Mouse (Mus musculus) heart, embryonic 14.5 days (tissue): ENCODE results near the gene Crhr1. TPM values are rescaled to one million over a fixed set of nuclear protein-coding genes. Genes with fewer than 3 reads are reported as not detected.

ENCODE experiments used
- ATAC-seq: fragments of 200-750 bp; cut with Nextera tagmentation; 2 replicates; pipeline ENCODE4 v1.8.0; 2017; ENCODE audit warnings: low read depth, moderate TSS enrichment; ENCODE audit not compliant: insufficient number of reproducible peaks, insufficient read depth, low FRiP score
- H3K27ac ChIP-seq, 2 experiments: fragments of 200-500 bp in 1 of 2; fragments of 300-500 bp in 1 of 2; sonication (generic) in 1 of 2; replicated peaks in 1 of 2; 2 replicates each; pipeline ENCODE4 v1.5.1; 2012 to 2014; ENCODE audit warnings: low read depth in 2 of 2, low read length in 2 of 2, control low read depth in 1 of 2, mild to moderate bottlenecking in 1 of 2, mixed read lengths in 1 of 2; ENCODE audit not compliant: control insufficient read depth in 1 of 2, insufficient read depth in 1 of 2
- H3K27me3 ChIP-seq: fragments of 300-500 bp; sonication (generic); 2 replicates; pipeline ENCODE4 v1.6.1; 2014; ENCODE audit warnings: mild to moderate bottlenecking, low read length, control low read depth; ENCODE audit not compliant: control insufficient read depth, insufficient read depth
- H3K36me3 ChIP-seq: fragments of 300-500 bp; sonication (generic); 2 replicates; pipeline ENCODE4 v1.6.1; 2014; ENCODE audit warnings: mild to moderate bottlenecking, control low read depth, low read length, mixed read lengths; ENCODE audit not compliant: control insufficient read depth, insufficient read depth
- H3K4me1 ChIP-seq, 2 experiments: fragments of 200-500 bp in 1 of 2; fragments of 300-500 bp in 1 of 2; sonication (generic) in 1 of 2; 2 replicates each; pipeline ENCODE4 v1.6.1; 2012 to 2014; ENCODE audit warnings: low read length in 2 of 2, control low read depth in 1 of 2, mixed read lengths in 1 of 2; ENCODE audit not compliant: control insufficient read depth in 2 of 2, insufficient read depth in 2 of 2
- H3K4me2 ChIP-seq: fragments of 300-500 bp; sonication (generic); 2 replicates; pipeline ENCODE4 v1.6.1; 2014; ENCODE audit warnings: mild to moderate bottlenecking, low read length
- H3K4me3 ChIP-seq, 2 experiments: fragments of 200-500 bp in 1 of 2; fragments of 300-500 bp in 1 of 2; sonication (generic) in 1 of 2; 2 replicates each; pipeline ENCODE4 v1.5.1; 2012 to 2014; ENCODE audit warnings: low read length in 2 of 2, mild to moderate bottlenecking in 2 of 2, control low read depth in 1 of 2, low read depth in 1 of 2, moderate library complexity in 1 of 2; ENCODE audit not compliant: control insufficient read depth in 1 of 2, insufficient read depth in 1 of 2
- H3K9ac ChIP-seq: fragments of 300-500 bp; sonication (generic); 2 replicates; pipeline ENCODE4 v1.6.1; 2014; ENCODE audit warnings: mild to moderate bottlenecking, low read length
- H3K9me3 ChIP-seq: fragments of 300-500 bp; sonication (generic); 2 replicates; pipeline ENCODE4 v1.6.1; 2016; ENCODE audit warnings: low read length, control low read depth; ENCODE audit not compliant: control insufficient read depth
- WGBS: fragments of 180-500 bp; shearing (Covaris S2); extraction: QIAGEN DNeasy Blood & Tissue Kit; methylation state at CpG from one replicate; pipeline ENCODE4 v1.1.7; 2014; 5-methylcytosine and 5-hydroxymethylcytosine counted together
- polyA plus RNA-seq: library from polyadenylated mRNA; unstranded; fragments of >200 nt; fragmentation: Nextera tagmentation; extraction: Ambion mirVana; gene quantifications from 2 replicates; pipeline ENCODE4 v1.2.1, GENCODE M21; 2014

Gene Crhr1
- polyA plus RNA-seq, 1 experiment from 2014 or later = not detected

DNA sequence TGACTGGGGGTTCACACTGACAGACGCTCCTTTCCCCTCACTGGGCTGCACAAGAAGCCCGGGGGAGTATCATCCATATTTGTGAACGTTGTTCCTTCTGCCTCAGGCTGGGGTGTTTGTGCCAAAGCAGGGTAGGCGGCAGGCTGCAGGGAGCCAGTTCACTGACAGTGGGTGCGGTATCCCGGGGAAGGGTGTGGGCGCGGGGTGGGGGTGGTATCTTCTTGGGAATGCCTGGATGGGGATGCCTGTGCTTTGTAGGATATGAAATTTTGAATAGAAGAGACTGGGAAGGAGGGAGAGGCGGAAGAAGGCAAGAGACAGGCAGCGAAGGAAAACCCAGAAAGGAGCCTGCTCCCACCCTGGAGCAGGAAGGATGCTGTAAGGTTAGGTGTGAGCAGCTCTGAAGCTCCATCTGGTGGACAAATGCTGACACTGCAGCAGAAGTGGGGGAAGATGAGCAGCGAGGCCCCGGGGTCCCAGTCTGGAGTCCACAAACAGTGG is 38.7 kb downstream of the Crhr1 start:
- Histone ChIP-seq H3K9ac (no peak overlapping the region), H3K27ac (no peak overlapping the region), H3K9me3 (no peaks in the 10 kb centered on the region), H3K4me2 (no peak overlapping the region), H3K4me3 (no peak overlapping the region), H3K27me3 (peaks cover 16% of the 10 kb centered on the region), H3K4me1 (no peaks in the 10 kb centered on the region), H3K36me3 (no peaks in the 10 kb centered on the region)
- no peak for ATAC-seq
- 39% methylated on average over 12 of the region's 12 CpGs for WGBS

DNA sequence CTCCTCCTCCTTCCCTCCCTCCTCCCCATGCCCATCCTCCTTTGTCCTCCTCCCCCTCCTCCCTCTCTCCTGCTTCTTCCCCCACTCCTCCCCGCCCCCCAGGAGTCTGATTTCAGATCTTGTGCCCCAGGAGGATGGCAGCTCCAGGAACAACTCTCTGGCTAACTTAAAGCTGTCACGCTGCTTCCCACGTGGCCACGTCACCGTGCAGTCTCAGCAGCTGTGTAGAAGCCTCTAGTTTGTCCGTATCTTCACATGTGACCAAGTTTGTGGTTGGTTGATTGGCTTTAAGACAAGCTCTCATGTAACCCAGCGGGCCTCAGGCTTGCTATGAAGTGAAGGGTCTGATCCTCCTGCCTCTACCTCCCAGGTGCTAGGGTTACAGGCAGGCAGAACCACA is 46.2 kb downstream of the Crhr1 start:
- Histone ChIP-seq H3K27me3 (peaks cover 7% of the 10 kb centered on the region; the same call in 1 of the 2 replicates), H3K9me3 (no peaks in the 10 kb centered on the region), H3K4me3 (no peak overlapping the region), H3K4me2 (no peak overlapping the region), H3K4me1 (no peaks in the 10 kb centered on the region), H3K9ac (no peak overlapping the region), H3K27ac (no peak overlapping the region), H3K36me3 (no peaks in the 10 kb centered on the region)
- 30% methylated on average over 7 of the region's 7 CpGs for WGBS
- ATAC-seq = no peak

DNA sequence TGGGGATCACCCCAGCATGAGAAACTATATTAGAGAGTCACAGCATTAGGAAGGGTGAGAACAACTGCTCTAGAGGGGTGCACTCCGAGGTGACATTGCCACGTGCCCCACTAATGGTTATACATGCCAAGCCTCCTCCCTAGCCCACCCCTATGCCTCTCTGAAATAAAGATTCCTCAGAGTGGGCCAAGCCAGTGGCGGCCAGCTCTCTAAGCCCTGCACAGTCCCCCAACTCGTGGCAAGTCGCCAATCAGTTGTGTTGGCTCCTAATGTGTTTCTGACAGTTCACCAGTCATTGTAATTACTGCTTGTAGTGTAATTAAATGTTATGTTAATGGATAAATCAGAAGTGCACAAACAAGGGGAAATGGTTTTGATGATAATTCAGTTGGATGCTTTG is 47.1 kb downstream of the Crhr1 start:
- no peaks in the 10 kb centered on the region for H3K4me1 ChIP-seq

DNA sequence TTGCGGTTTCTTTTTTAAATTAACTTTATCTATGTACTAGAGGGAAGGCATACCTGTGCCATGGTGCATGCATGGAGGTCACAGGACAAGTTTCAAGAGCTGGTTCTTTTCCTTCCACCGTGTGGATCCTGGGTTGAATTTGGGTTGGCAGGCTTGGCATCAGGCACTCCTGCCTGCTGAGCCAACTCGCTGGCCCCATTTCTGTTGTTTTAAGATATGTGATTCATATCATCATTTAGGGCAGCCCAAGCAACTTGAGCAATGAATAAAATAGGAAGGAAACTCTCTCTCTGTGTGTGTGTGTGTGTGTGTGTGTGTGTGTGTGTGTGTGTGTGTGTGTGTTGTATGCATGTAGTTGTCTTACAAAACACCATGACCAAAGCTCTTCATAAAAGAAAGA is 49.5 kb downstream of the Crhr1 start:
- no peak for ATAC-seq
- H3K9me3 ChIP-seq = no peaks in the 10 kb centered on the region
- WGBS = 71% methylated on average over 3 of the region's 3 CpGs
- no peak overlapping the region for H3K27ac ChIP-seq
- no peaks in the 10 kb centered on the region for H3K4me1 ChIP-seq
- H3K27me3 ChIP-seq = 0 out of 2 replicates have a peak, but pooled peaks cover 3% of the 10 kb centered on the region
- no peak overlapping the region for H3K4me2 ChIP-seq
- no peaks in the 10 kb centered on the region for H3K36me3 ChIP-seq
- no peak overlapping the region for H3K4me3 ChIP-seq
- H3K9ac ChIP-seq = no peak overlapping the region

More for the DNA sequence above, 47.1 kb downstream of the Crhr1 start:
- Histone ChIP-seq H3K4me3 (no peak overlapping the region), H3K27me3 (peaks cover 9% of the 10 kb centered on the region; the same call in 1 of the 2 replicates), H3K36me3 (no peaks in the 10 kb centered on the region), H3K27ac (no peak overlapping the region), H3K9ac (no peak overlapping the region), H3K4me2 (no peak overlapping the region), H3K9me3 (no peaks in the 10 kb centered on the region)
- ATAC-seq = no peak
- 60% methylated on average over 5 of the region's 5 CpGs for WGBS

DNA sequence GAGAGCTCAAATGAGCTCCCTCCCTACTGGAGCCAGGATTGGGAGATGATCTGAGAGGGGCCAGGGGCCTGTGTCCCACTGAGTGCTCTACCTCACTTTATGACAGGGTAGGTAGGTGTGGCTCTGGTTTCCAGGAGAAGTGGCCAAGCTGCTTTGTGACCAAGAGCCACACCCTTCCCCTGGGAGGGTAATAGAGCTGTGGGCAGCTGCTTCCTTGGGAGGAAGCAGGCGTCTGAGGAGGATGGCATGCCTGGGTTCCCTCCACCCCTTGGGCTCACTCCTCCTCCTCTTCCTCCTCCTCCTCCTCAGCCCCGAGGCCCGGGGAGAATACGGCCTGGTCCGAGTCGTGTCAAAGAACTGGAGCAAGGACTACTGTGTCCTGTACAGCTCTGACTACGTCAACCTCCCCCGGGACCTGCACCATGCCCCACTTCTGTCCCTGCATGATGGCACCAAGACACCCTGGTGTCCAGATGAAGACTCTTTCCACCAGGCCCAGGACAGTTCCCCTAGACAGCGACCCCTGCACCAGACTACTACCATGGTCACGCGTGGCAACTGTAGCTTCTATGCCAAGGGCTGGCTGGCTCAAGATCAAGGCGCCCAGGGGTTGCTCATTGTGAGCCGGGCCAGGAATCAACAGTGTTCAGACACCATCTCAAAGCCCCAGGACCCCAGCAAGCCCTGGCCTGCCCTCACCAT is 53.6 kb downstream of the Crhr1 start, which contains the start of gene Sppl2c:
TSS of gene Sppl2c (plus strand) at position 193 of the 702 bp plus-strand sequence.
- Histone ChIP-seq H3K27ac (no peak within 1 kb of the TSS), H3K4me3 (no peak within 1 kb of the TSS), H3K27me3 (0 out of 2 replicates have a peak, but pooled peaks cover 3% of the 10 kb centered on the region), H3K9ac (no peak within 1 kb of the TSS), H3K4me1 (no peaks in the 10 kb centered on the region), H3K36me3 (no peaks in the 10 kb centered on the region), H3K4me2 (no peak within 1 kb of the TSS), H3K9me3 (no peaks in the 10 kb centered on the region)
- WGBS = 82% methylated on average over 13 of the region's 13 CpGs
- no peak for ATAC-seq

DNA sequence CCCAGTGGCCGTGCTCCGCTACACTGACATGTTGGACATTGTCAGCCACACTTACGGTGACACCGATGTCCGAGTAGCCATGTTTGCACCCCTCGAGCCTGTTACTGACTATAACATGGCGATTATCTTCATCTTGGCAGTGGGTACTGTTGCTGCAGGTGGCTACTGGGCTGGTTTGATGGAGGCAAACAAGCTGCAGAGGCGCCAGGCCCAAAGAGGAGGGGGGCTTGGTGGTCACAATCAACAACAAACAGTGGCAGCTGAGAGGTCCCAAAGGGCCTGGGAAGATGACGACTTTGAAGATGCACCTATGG is 54.1 kb downstream of the Crhr1 start:
- H3K9ac ChIP-seq = no peak overlapping the region
- no peaks in the 10 kb centered on the region for H3K36me3 ChIP-seq
- no peaks in the 10 kb centered on the region for H3K9me3 ChIP-seq
- no peaks in the 10 kb centered on the region for H3K4me1 ChIP-seq
- no peak overlapping the region for H3K27ac ChIP-seq
- H3K4me2 ChIP-seq = no peak overlapping the region
- H3K4me3 ChIP-seq = no peak overlapping the region
- H3K27me3 ChIP-seq = 0 out of 2 replicates have a peak, but pooled peaks cover 3% of the 10 kb centered on the region
- no peak for ATAC-seq
- WGBS = 83% methylated on average over 9 of the region's 9 CpGs

DNA sequence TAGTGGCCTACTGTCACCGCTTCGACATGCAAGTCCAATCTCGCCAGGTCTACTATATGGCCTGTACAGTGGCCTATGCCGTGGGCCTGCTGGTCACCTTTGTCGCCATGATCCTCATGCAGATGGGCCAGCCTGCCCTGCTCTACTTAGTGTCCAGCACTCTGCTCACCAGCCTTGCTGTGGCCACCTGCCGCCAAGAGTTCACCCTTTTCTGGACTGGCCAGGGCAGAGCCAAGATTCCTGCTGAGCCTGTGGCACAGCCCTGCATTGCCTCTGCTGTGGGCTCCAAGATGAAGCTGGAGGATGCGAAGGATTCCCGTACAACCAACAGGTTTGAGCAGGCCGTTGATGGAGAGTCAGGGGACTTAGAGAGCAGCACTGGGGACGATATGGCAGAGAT is 55.1 kb downstream of the Crhr1 start:
- Histone ChIP-seq H3K9ac (no peak overlapping the region), H3K4me1 (no peaks in the 10 kb centered on the region), H3K36me3 (no peaks in the 10 kb centered on the region), H3K27ac (no peak overlapping the region), H3K4me2 (no peak overlapping the region), H3K27me3 (0 out of 2 replicates have a peak, but pooled peaks cover 3% of the 10 kb centered on the region), H3K9me3 (no peaks in the 10 kb centered on the region), H3K4me3 (no peak overlapping the region)
- ATAC-seq = no peak
- 85% methylated on average over 10 of the region's 10 CpGs for WGBS

DNA sequence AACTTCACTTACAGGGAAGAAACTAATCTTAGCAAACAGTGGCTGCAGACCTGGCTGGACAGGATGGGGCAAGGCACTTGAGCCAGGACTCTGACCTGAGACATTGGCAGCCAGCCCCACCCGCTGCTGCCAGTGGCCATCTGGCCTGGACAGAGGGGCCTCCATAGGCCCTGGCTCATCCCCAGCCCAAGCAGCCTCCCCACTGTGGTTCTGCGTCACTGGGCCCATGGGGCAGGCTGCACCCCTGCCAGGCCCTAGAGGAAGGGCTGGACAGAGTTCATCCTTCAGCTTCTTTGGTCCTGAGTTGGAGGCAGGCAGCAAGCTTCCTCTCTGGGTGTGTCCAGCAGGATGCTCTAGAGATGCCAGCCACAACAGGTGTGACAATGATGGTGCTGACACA is 57.4 kb downstream of the Crhr1 start:
- Histone ChIP-seq H3K4me2 (no peak overlapping the region), H3K9ac (no peak overlapping the region), H3K4me1 (no peaks in the 10 kb centered on the region), H3K4me3 (no peak overlapping the region), H3K9me3 (no peaks in the 10 kb centered on the region), H3K27me3 (no peaks in the 10 kb centered on the region), H3K27ac (no peak overlapping the region), H3K36me3 (no peaks in the 10 kb centered on the region)
- ATAC-seq = no peak
- WGBS = 68% methylated on average over 2 of the region's 2 CpGs
